ENCODE assay signal across 24 mouse cellular contexts in genomic region chr2:155046803-155047202, GRCm38 (mm10). TPM values are rescaled to one million over a fixed set of nuclear protein-coding genes. Genes with fewer than 3 reads are reported as not detected.
DNase-seq lines count a peak whose midpoint lies in the region; TF ChIP-seq lines count a peak whose summit lies in the region.
"Had no signal": no experiment of that assay in that cellular context is flagged by ENCODE, and none has a peak within 500 bp of the region (broad histone marks: within the 10 kb centered on the region; RNA-seq: fewer than 3 reads in every experiment).

No protein-coding gene starts in this region.

- 92% methylated on average over 2 of the region's 2 CpGs for WGBS in limb, embryonic 10.5 days

- H3K36me3 ChIP-seq in MEL (ENCODE audit: control insufficient read depth in 1 of 2, insufficient read depth in 2 of 2, low read length in 2 of 2), result peaks cover 0 to 11% of the 10 kb centered on the region in 2 experiments; a peak in 2 of 4 replicates
- H3K36me3 ChIP-seq in limb, embryonic 10.5 days, result peaks cover under 1% of the 10 kb centered on the region; the same call in 1 of the 2 replicates
- H3K36me3 ChIP-seq: embryonic facial prominence, embryonic 13.5 days; forebrain, embryonic 12.5 days; heart, embryonic 10.5 days; heart, embryonic 15.5 days; hindbrain, embryonic 13.5 days; intestine, embryonic 15.5 days had no signal

- H3K4me1 ChIP-seq in MEL (ENCODE audit: control insufficient read depth in 1 of 2, insufficient read depth in 2 of 2, low read length in 2 of 2), result peaks cover 7 to 11% of the 10 kb centered on the region in 2 experiments
- H3K4me1 ChIP-seq in limb, embryonic 10.5 days, result peaks cover 53% of the 10 kb centered on the region

- no peaks in the 10 kb centered on the region for H3K27me3 ChIP-seq in MEL (ENCODE audit: control insufficient read depth in 1 of 2, insufficient read depth in 2 of 2, low read length in 2 of 2)
- no peaks in the 10 kb centered on the region for H3K27me3 ChIP-seq in limb, embryonic 10.5 days (ENCODE audit: low read depth, poor library complexity, severe bottlenecking)
- H3K27me3 ChIP-seq: embryonic facial prominence, embryonic 13.5 days; forebrain, embryonic 12.5 days; heart, embryonic 15.5 days; hindbrain, embryonic 13.5 days; intestine, embryonic 15.5 days had no signal

- peaks cover 2% of the 10 kb centered on the region; the same call in 1 of the 2 replicates for H3K79me2 ChIP-seq in MEL (ENCODE audit: control insufficient read depth, insufficient read depth, low read length, poor library complexity)

- H3K4me3 ChIP-seq in MEL (ENCODE audit: control insufficient read depth in 1 of 2, insufficient read depth in 1 of 2, low read depth in 2 of 2, low read length in 2 of 2), result no peak overlapping the region
- no peak overlapping the region for H3K4me3 ChIP-seq in limb, embryonic 10.5 days
- H3K4me3 ChIP-seq in layer of hippocampus, adult 2 months, result no peak overlapping the region
- H3K4me3 ChIP-seq: forebrain, embryonic 12.5 days; gastrocnemius, adult 2 months; heart, embryonic 10.5 days; heart, embryonic 15.5 days; hindbrain, embryonic 13.5 days; intestine, embryonic 15.5 days had no signal

- no peak for TF ChIP-seq RAD21 in MEL (IDR thresholded peaks at IDR 0.05; ENCODE audit: low read depth, low read length)

- H3K27ac ChIP-seq in MEL (ENCODE audit: control insufficient read depth, low read depth, low read length), result no peak overlapping the region
- peak overlapping the region; percentile 88; the same call in 1 of the 2 replicates for H3K27ac ChIP-seq in limb, embryonic 10.5 days
- no peak overlapping the region for H3K27ac ChIP-seq in layer of hippocampus, adult 2 months
- H3K27ac ChIP-seq: forebrain, embryonic 12.5 days; gastrocnemius, adult 2 months; heart, embryonic 10.5 days; heart, embryonic 15.5 days; hindbrain, embryonic 13.5 days; hindbrain, postnatal 0 days; intestine, embryonic 15.5 days had no signal

- H3K9ac ChIP-seq in MEL (ENCODE audit: control insufficient read depth, low read depth, low read length, poor library complexity, severe bottlenecking), result no peak overlapping the region
- H3K9ac ChIP-seq: forebrain, embryonic 12.5 days; heart, embryonic 15.5 days; hindbrain, embryonic 13.5 days; intestine, embryonic 15.5 days had no signal

- no peak for TF ChIP-seq EP300 in MEL (IDR thresholded peaks at IDR 0.05; ENCODE audit: low read depth in 1 of 2, low read length in 2 of 2)

- TF ChIP-seq CTCF in MEL (IDR thresholded peaks at IDR 0.05 in 2 of 3, conservative IDR thresholded peaks at IDR 0.05 in 1 of 3; ENCODE audit: control insufficient read depth in 1 of 3, insufficient read depth in 1 of 3, low read depth in 2 of 3, low read length in 3 of 3, poor library complexity in 1 of 3, severe bottlenecking in 1 of 3), result no peak
- TF ChIP-seq CTCF in layer of hippocampus, adult 2 months (conservative IDR thresholded peaks at IDR 0.05), result no peak

- no peak for TF ChIP-seq POLR2A in MEL (IDR thresholded peaks at IDR 0.05; ENCODE audit: control insufficient read depth in 1 of 2, insufficient read depth in 1 of 2, low read depth in 1 of 2, low read length in 2 of 2, poor library complexity in 1 of 2)

- DNase-seq in 3134 (ENCODE audit: extremely low read depth, insufficient read length, low spot score) (peak; percentile 21), 416B (ENCODE audit: low read depth) (peak; percentile 83), MEL (ENCODE audit: low read depth, low spot score) (peak; percentile 42)
- DNase-seq in limb, embryonic 10.5 days (ENCODE audit: low spot score), result no peak
- DNase-seq in right cerebral cortex, postnatal 4 days, result no peak
- DNase-seq in layer of hippocampus, adult 2 months (ENCODE audit: low spot score in 2 of 2), result no peak
- DNase-seq in heart, adult 11 months, result no peak
- DNase-seq: adrenal gland, postnatal 10 days; cerebellum, adult 18-20 months; cerebellum, adult 9-11 months; cerebellum, postnatal 36 days; gastrocnemius, adult 2 months; gastrocnemius, postnatal 25 days; heart, adult 18-20 months; heart, postnatal 14 days; kidney, adult 2 months had no signal

- no peaks in the 10 kb centered on the region for H3K9me3 ChIP-seq in MEL (replicated peaks; ENCODE audit: insufficient read depth, low read length)
- H3K9me3 ChIP-seq in limb, embryonic 10.5 days (replicated peaks), result no peaks in the 10 kb centered on the region
- H3K9me3 ChIP-seq: embryonic facial prominence, embryonic 13.5 days; forebrain, embryonic 12.5 days; heart, embryonic 10.5 days; heart, embryonic 15.5 days; hindbrain, embryonic 13.5 days; intestine, embryonic 15.5 days had no signal

TF ChIP-seq in MEL, 35 proteins besides CTCF, POLR2A, EP300 and RAD21:
- TF ChIP-seq NELFE (IDR thresholded peaks at IDR 0.05; ENCODE audit: low read depth, low read length) (no peak), POLR2AphosphoS2 (IDR thresholded peaks at IDR 0.05; ENCODE audit: low read length) (no peak), ZC3H11A (IDR thresholded peaks at IDR 0.05; ENCODE audit: low read depth, low read length) (no peak), MYB (IDR thresholded peaks at IDR 0.05; ENCODE audit: low read depth, low read length) (no peak), BHLHE40 (IDR thresholded peaks at IDR 0.05; ENCODE audit: borderline replicate concordance, low read depth, low read length) (no peak), MAFK (IDR thresholded peaks at IDR 0.05; ENCODE audit: borderline replicate concordance, low read depth, low read length) (no peak), ZNF384 (IDR thresholded peaks at IDR 0.05; ENCODE audit: low read depth, low read length) (no peak), TAL1 (IDR thresholded peaks at IDR 0.05; ENCODE audit: low read length) (no peak), MXI1 (IDR thresholded peaks at IDR 0.05; ENCODE audit: low read depth, low read length) (no peak), E2F4 (IDR thresholded peaks at IDR 0.05; ENCODE audit: borderline replicate concordance, low read depth, low read length) (no peak), MEF2A (IDR thresholded peaks at IDR 0.05; ENCODE audit: extremely low read depth, insufficient replicate concordance, low read depth, low read length, poor library complexity, severe bottlenecking) (no peak), JUND (IDR thresholded peaks at IDR 0.05; ENCODE audit: low read depth, low read length) (no peak), CHD1 (IDR thresholded peaks at IDR 0.05; ENCODE audit: low read depth, low read length) (no peak)

RNA-seq across cellular contexts. Expression of gene Ahcy, which starts 27.5 kb away (rescaled TPM):
- 255 and 325 TPM in 2 replicates for total RNA-seq in MEL (2012; rRNA removed)
- polyA plus RNA-seq in MEL (2012; ENCODE audit: insufficient read depth in 1 of 2, insufficient read length in 2 of 2, low read depth in 1 of 2, low replicate concordance in 2 of 2, missing spikeins in 1 of 2), result 1,000 to 10,000 TPM in 1 of 2 experiments, 100 to 1,000 TPM in 1; 364 to 5,082 TPM
- 156 and 181 TPM in 2 replicates for polyA plus RNA-seq in limb, embryonic 10.5 days (2016; fragmentation: Nextera tagmentation; extraction: Ambion mirVana)
- total RNA-seq in layer of hippocampus, adult 2 months (2021), result 10 to 100 TPM; 14.6 to 16.2 TPM

RNA-seq across cellular contexts. Expression of gene Gm14226, which starts 28.7 kb away (rescaled TPM):
- 0.08 and 0.13 TPM in 2 replicates for total RNA-seq in MEL (2012; rRNA removed)
- polyA plus RNA-seq in MEL (2012; ENCODE audit: insufficient read depth in 1 of 2, insufficient read length in 2 of 2, low read depth in 1 of 2, low replicate concordance in 2 of 2, missing spikeins in 1 of 2), result under 1 TPM in 1 of 2 experiments, not detected in 1; 0.07 TPM
- polyA plus RNA-seq in limb, embryonic 10.5 days (2016; fragmentation: Nextera tagmentation; extraction: Ambion mirVana), result 12.3 and 13.5 TPM in 2 replicates
- total RNA-seq in layer of hippocampus, adult 2 months (2021), result under 1 TPM; 0.15 to 0.17 TPM
- total RNA-seq: gastrocnemius, adult 2 months; gastrocnemius, postnatal 25 days; hematopoietic stem cell, adult 5-6 weeks had no signal

Comparison
In these comparisons a context has a peak if more than half of its experiments do, and no peak if none do; other contexts are left out.
1. DNase-seq: peak in 3134 (single experiment), 416B (single experiment) and MEL (single experiment); none in limb, embryonic 10.5 days (single experiment), right cerebral cortex, postnatal 4 days (single experiment), layer of hippocampus, adult 2 months (0 of 2) and heart, adult 11 months (single experiment).
2. RNA of gene Ahcy, which starts 27.5 kb away (total RNA-seq): 255 to 325 TPM in MEL; 14.6 to 16.2 TPM in layer of hippocampus, adult 2 months; every median in the first group is over 10 times any median in the second.